Mouse (Mus musculus): ENCODE data around the gene Foxp1.

GRCm38 (mm10) chr6:99101489-99101908 lies 421.0 kb downstream of the Foxp1 start:
- no peak for TF ChIP-seq GATA1 (IDR thresholded peaks at IDR 0.05; ENCODE audit: borderline replicate concordance, low read length)
- no peak for TF ChIP-seq FLI1 (IDR thresholded peaks at IDR 0.05; ENCODE audit: low read length)
